In the genomic region with DNA sequence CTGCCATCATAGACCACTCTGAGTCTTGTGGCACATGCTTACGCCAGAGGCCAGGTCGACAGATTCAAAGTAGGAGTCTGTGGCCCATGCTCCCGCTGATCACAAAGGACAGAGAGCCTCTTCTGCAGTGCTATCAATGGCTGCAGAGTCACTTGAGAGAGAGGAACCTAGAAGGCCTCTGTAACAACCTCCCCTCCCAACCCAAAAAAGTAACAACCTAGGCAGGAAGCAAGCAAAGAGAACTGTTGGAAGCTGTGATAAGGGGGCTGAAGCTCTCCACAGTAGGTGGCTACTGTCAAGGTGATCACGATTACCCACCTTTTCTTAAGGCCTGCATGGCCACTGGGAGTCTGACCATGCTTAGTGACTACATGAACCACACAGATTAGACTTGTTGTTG, we compare ENCODE assay signal across 18 mouse cellular contexts. TPM values are rescaled to one million over a fixed set of nuclear protein-coding genes. Genes with fewer than 3 reads are reported as not detected.
"Had no signal": no experiment of that assay in that cellular context is flagged by ENCODE, and none has a peak within 500 bp of the region (broad histone marks: within the 10 kb centered on the region; RNA-seq: fewer than 3 reads in every experiment).

No protein-coding gene starts in this region.

- H3K27ac ChIP-seq: neural tube, embryonic 13.5 days; neural tube, embryonic 15.5 days; stomach, embryonic 15.5 days; stomach, postnatal 0 days had no signal

- H3K36me3 ChIP-seq: neural tube, embryonic 13.5 days; neural tube, embryonic 15.5 days; stomach, embryonic 15.5 days had no signal

- H3K9me3 ChIP-seq: neural tube, embryonic 13.5 days; neural tube, embryonic 15.5 days; stomach, embryonic 15.5 days had no signal

- H3K4me2 ChIP-seq: neural tube, embryonic 13.5 days; neural tube, embryonic 15.5 days; stomach, embryonic 15.5 days had no signal

- H3K4me3 ChIP-seq: neural tube, embryonic 13.5 days; neural tube, embryonic 15.5 days; stomach, embryonic 15.5 days had no signal

- DNase-seq: retina, postnatal 1 day; right cerebral cortex, adult 18-20 months; right cerebral cortex, postnatal 14 days; right cerebral cortex, postnatal 25 days; right cerebral cortex, postnatal 4 days; spleen, adult 18-20 months; thymus, adult 18-20 months; thymus, adult 2 months; thymus, postnatal 14 days; thymus, postnatal 25 days; thymus, postnatal 36 days; thymus, postnatal 4 days had no signal

- H3K9ac ChIP-seq: neural tube, embryonic 13.5 days; neural tube, embryonic 15.5 days; stomach, embryonic 15.5 days had no signal

- H3K4me1 ChIP-seq: neural tube, embryonic 15.5 days had no signal

RNA-seq across cellular contexts. Expression of a gene that starts 11.7 kb away (rescaled TPM):
- total RNA-seq: neutrophil, adult 5-6 weeks had no signal
- polyA plus RNA-seq: stomach, embryonic 14.5 days had no signal

RNA-seq across cellular contexts. Expression of a gene that starts 14.4 kb away (rescaled TPM):
- total RNA-seq: neutrophil, adult 5-6 weeks had no signal
- polyA plus RNA-seq: neural tube, embryonic 15.5 days had no signal

RNA-seq across cellular contexts. Expression of a gene that starts 23.3 kb away (rescaled TPM):
- total RNA-seq: neutrophil, adult 5-6 weeks had no signal
- polyA plus RNA-seq: stomach, embryonic 15.5 days; stomach, postnatal 0 days had no signal
